Comparison of ENCODE assay signal across 25 mouse cellular contexts in the genomic region with DNA sequence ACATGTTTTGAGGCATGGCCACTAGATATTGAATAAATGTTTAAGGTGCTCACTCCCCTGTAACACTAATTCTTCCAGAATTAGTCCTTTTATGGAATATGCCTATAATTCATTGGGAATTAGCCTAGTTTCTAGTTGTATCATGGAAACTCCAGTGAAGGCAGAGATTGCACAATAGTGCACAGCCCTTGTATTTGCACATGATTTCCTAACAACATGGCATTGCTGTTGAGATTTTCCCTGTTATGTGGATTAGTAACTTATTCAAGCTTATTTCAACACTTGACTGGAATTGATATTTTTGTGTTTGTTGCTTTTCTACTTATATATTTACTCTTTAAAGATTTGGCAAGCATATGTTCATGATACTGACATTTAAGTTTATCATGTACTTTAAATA.
"Had no signal": no experiment of that assay in that cellular context is flagged by ENCODE, and none has a peak within 500 bp of the region (broad histone marks: within the 10 kb centered on the region; RNA-seq: fewer than 3 reads in every experiment).

No protein-coding gene starts in this region.

- H3K36me3 ChIP-seq: heart, embryonic 10.5 days; heart, embryonic 12.5 days; hindbrain, embryonic 10.5 days; hindbrain, embryonic 12.5 days; intestine, embryonic 15.5 days; limb, embryonic 10.5 days; limb, embryonic 12.5 days had no signal

- H3K4me2 ChIP-seq: heart, embryonic 12.5 days; hindbrain, embryonic 12.5 days; hindbrain, embryonic 14.5 days; intestine, embryonic 15.5 days; limb, embryonic 12.5 days had no signal

- DNase-seq: gastrocnemius, adult 2 months; gastrocnemius, postnatal 10 days; gastrocnemius, postnatal 25 days; heart, adult 18-20 months; heart, postnatal 10 days; heart, postnatal 4 days; kidney, adult 18-20 months; kidney, adult 8-10 months; kidney, postnatal 10 days; kidney, postnatal 25 days; kidney, postnatal 4 days had no signal

- ATAC-seq: forebrain, embryonic 16.5 days; hindbrain, embryonic 16.5 days; inflammation-experienced regulatory T-cells, adult 6 months; intestine, embryonic 15.5 days; intestine, postnatal 0 days had no signal

- H3K9me3 ChIP-seq: heart, embryonic 10.5 days; hindbrain, embryonic 10.5 days; hindbrain, embryonic 12.5 days; intestine, embryonic 15.5 days; limb, embryonic 10.5 days; limb, embryonic 12.5 days had no signal

- H3K27ac ChIP-seq: gastrocnemius, adult 2 months; heart, embryonic 10.5 days; hindbrain, embryonic 10.5 days; hindbrain, embryonic 12.5 days; hindbrain, embryonic 14.5 days; intestine, embryonic 15.5 days; layer of hippocampus, adult 2 months; left cerebral cortex, adult 2 months; limb, embryonic 10.5 days; limb, embryonic 12.5 days had no signal

- H3K9ac ChIP-seq: heart, embryonic 12.5 days; hindbrain, embryonic 12.5 days; hindbrain, embryonic 14.5 days; intestine, embryonic 15.5 days; limb, embryonic 12.5 days had no signal

- H3K4me1 ChIP-seq: heart, embryonic 10.5 days; heart, embryonic 12.5 days; hindbrain, embryonic 10.5 days; hindbrain, embryonic 12.5 days; intestine, embryonic 15.5 days; limb, embryonic 10.5 days; limb, embryonic 12.5 days had no signal

- H3K4me3 ChIP-seq: gastrocnemius, adult 2 months; heart, embryonic 10.5 days; heart, embryonic 12.5 days; hindbrain, embryonic 10.5 days; hindbrain, embryonic 12.5 days; intestine, embryonic 15.5 days; layer of hippocampus, adult 2 months; left cerebral cortex, adult 2 months; limb, embryonic 10.5 days; limb, embryonic 12.5 days had no signal

- H3K27me3 ChIP-seq: heart, embryonic 12.5 days; hindbrain, embryonic 12.5 days; intestine, embryonic 15.5 days; limb, embryonic 12.5 days had no signal
